ENCODE assay signal across 8 mouse cellular contexts in the genomic region with DNA sequence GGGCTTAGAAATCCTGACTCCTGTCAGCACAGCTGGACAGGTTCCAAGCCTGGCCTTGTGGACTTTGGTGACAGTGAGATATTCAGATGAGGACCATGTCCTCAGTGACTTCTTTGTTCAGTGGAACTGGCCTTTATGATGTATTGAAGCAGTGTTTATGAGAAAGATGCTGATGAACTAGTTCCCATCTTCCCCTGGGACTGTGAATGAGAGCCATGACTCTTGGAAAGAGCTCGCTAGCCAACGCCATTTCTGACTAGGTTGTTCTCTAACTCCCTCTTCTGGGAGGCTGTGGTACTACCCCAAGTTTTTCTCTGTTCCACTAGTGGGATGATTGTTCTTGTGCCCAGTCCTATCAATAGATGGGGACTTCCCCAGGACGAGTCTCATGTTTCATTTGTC. TPM values are rescaled to one million over a fixed set of nuclear protein-coding genes. Genes with fewer than 3 reads are reported as not detected.
A peak's percentile ranks its signal among the peaks of the same experiment; 100 is the strongest.
DNase-seq lines count a peak whose midpoint lies in the region; ATAC-seq and TF ChIP-seq lines count a peak whose summit lies in the region.

No protein-coding gene starts in this region.

- dilution Hi-C loops in CH12.LX (cut with MboI; ENCODE audit: extremely low pct_ligation_motif_present, extremely low pct_unique_long_range_greater_than_20kb, low sequenced_read_pairs), result no loop called here

- no peaks in the 10 kb centered on the region for H3K9me3 ChIP-seq in hindbrain, embryonic 11.5 days (ENCODE audit: control insufficient read depth, low read length)
- H3K9me3 ChIP-seq in hindbrain, embryonic 12.5 days (replicated peaks), result no peaks in the 10 kb centered on the region
- no peaks in the 10 kb centered on the region for H3K9me3 ChIP-seq in CH12.LX (replicated peaks; ENCODE audit: low read length)

- no peak overlapping the region for H3K27ac ChIP-seq in hindbrain, embryonic 11.5 days (ENCODE audit: low read depth, low read length)
- H3K27ac ChIP-seq in hindbrain, embryonic 12.5 days, result no peak overlapping the region
- H3K27ac ChIP-seq in CH12.LX (ENCODE audit: insufficient read depth, low read depth), result no peak overlapping the region
- peak overlapping the region; percentile 45; the same call in 1 of the 2 replicates for H3K27ac ChIP-seq in bone marrow, adult 2 months (ENCODE audit: control insufficient read depth, insufficient read depth, low read depth, low read length, poor library complexity)
- no peak overlapping the region for H3K27ac ChIP-seq in thymus, adult 2 months (ENCODE audit: control insufficient read depth, insufficient read depth, low read length)

- 11% methylated on average over 3 of the region's 3 CpGs for WGBS in hindbrain, embryonic 11.5 days
- WGBS in hindbrain, embryonic 12.5 days, result 5% methylated on average over 3 of the region's 3 CpGs
- WGBS in bone marrow, adult 2 months, result 23% methylated on average over 3 of the region's 3 CpGs
- WGBS in thymus, adult 2 months, result 29% methylated on average over 3 of the region's 3 CpGs

- peak; percentile 34; the same call in 1 of the 2 replicates for TF ChIP-seq EP300 in CH12.LX (IDR thresholded peaks at IDR 0.05; ENCODE audit: low read length)

- no peaks in the 10 kb centered on the region for H3K4me1 ChIP-seq in hindbrain, embryonic 11.5 days (replicated peaks; ENCODE audit: control insufficient read depth, insufficient read depth, low read length)
- H3K4me1 ChIP-seq in hindbrain, embryonic 12.5 days, result no peaks in the 10 kb centered on the region
- peaks cover 7 to 22% of the 10 kb centered on the region in 2 experiments for H3K4me1 ChIP-seq in CH12.LX (ENCODE audit: control insufficient read depth in 1 of 2, insufficient read depth in 2 of 2)
- H3K4me1 ChIP-seq in bone marrow, adult 2 months (ENCODE audit: control insufficient read depth, insufficient read depth, low read length), result no peaks in the 10 kb centered on the region
- H3K4me1 ChIP-seq in thymus, adult 2 months (replicated peaks; ENCODE audit: control insufficient read depth, insufficient read depth, low read length), result peaks cover 11% of the 10 kb centered on the region

- no peaks in the 10 kb centered on the region for H3K36me3 ChIP-seq in hindbrain, embryonic 11.5 days (ENCODE audit: control insufficient read depth, insufficient read depth, low read length)
- H3K36me3 ChIP-seq in hindbrain, embryonic 12.5 days, result no peaks in the 10 kb centered on the region
- no peaks in the 10 kb centered on the region for H3K36me3 ChIP-seq in CH12.LX (replicated peaks in 1 of 2; ENCODE audit: control insufficient read depth in 1 of 2, insufficient read depth in 1 of 2, low read length in 1 of 2)
- H3K36me3 ChIP-seq in thymus, adult 2 months (ENCODE audit: control insufficient read depth, insufficient read depth, low read length), result no peaks in the 10 kb centered on the region

- DNase-seq in hindbrain, embryonic 11.5 days (ENCODE audit: low spot score), result peak; percentile 70
- DNase-seq in CH12.LX (ENCODE audit: extremely low read depth), result peak; percentile 89
- peak; percentile 17 to 37 for DNase-seq in gastrocnemius, adult 8-10 months (ENCODE audit: low spot score in 2 of 2)
- peak; percentile 28 to 74 for DNase-seq in layer of hippocampus, adult 18-20 months (ENCODE audit: low spot score in 2 of 2)
- peak; percentile 59 for DNase-seq in lung, postnatal 25 days (ENCODE audit: low spot score)
- DNase-seq in thymus, adult 2 months, result peak; percentile 81

- TF ChIP-seq CTCF in CH12.LX (conservative IDR thresholded peaks at IDR 0.05 in 1 of 2, IDR thresholded peaks at IDR 0.05 in 1 of 2; ENCODE audit: low read depth in 2 of 2, low read length in 2 of 2), result peak; percentile 83 to 93
- 0 out of 2 replicates have a peak, but pooled peaks have one; percentile 24 for TF ChIP-seq CTCF in bone marrow, adult 2 months (IDR thresholded peaks at IDR 0.05; ENCODE audit: control insufficient read depth, insufficient read depth, low read length)
- TF ChIP-seq CTCF in thymus, adult 2 months (IDR thresholded peaks at IDR 0.05; ENCODE audit: borderline replicate concordance, control insufficient read depth, extremely low read depth, insufficient read depth, low read length, poor library complexity), result no peak

- H3K27me3 ChIP-seq in hindbrain, embryonic 11.5 days (ENCODE audit: control insufficient read depth, insufficient read depth, low read length), result no peaks in the 10 kb centered on the region
- no peaks in the 10 kb centered on the region for H3K27me3 ChIP-seq in hindbrain, embryonic 12.5 days
- H3K27me3 ChIP-seq in CH12.LX (replicated peaks), result peaks cover 4% of the 10 kb centered on the region
- H3K27me3 ChIP-seq in thymus, adult 2 months (ENCODE audit: control insufficient read depth, insufficient read depth, low read length), result no peaks in the 10 kb centered on the region

- TF ChIP-seq POLR2A in CH12.LX (IDR thresholded peaks at IDR 0.05; ENCODE audit: low read depth, low read length), result no peak
- TF ChIP-seq POLR2A in bone marrow, adult 2 months (IDR thresholded peaks at IDR 0.05; ENCODE audit: borderline replicate concordance, control insufficient read depth, low read depth, low read length), result no peak
- TF ChIP-seq POLR2A in thymus, adult 2 months (IDR thresholded peaks at IDR 0.05; ENCODE audit: control insufficient read depth, extremely low read depth, insufficient read depth, low read length, poor library complexity), result no peak

- H3K79me2 ChIP-seq in CH12.LX (replicated peaks; ENCODE audit: control insufficient read depth, extremely low read depth, insufficient read depth, poor library complexity, severe bottlenecking), result no peaks in the 10 kb centered on the region

- TF ChIP-seq RAD21 in CH12.LX (IDR thresholded peaks at IDR 0.05; ENCODE audit: low read depth, low read length), result peak; percentile 79

- in situ Hi-C loops in CH12.LX (cut with MboI; ENCODE audit: low pct_ligation_motif_present, low pct_unique_long_range_greater_than_20kb, low sequenced_read_pairs), result no loop called here

- H3K9ac ChIP-seq in hindbrain, embryonic 11.5 days (ENCODE audit: low read depth, low read length), result no peak overlapping the region
- no peak overlapping the region for H3K9ac ChIP-seq in hindbrain, embryonic 12.5 days
- H3K9ac ChIP-seq in CH12.LX (ENCODE audit: insufficient read depth, low read depth), result no peak overlapping the region

- ATAC-seq in hindbrain, embryonic 11.5 days (ENCODE audit: low FRiP score), result no peak
- ATAC-seq in hindbrain, embryonic 12.5 days (ENCODE audit: low FRiP score), result no peak

- H3K4me3 ChIP-seq in hindbrain, embryonic 11.5 days (ENCODE audit: low read depth, low read length), result no peak overlapping the region
- H3K4me3 ChIP-seq in hindbrain, embryonic 12.5 days, result no peak overlapping the region
- H3K4me3 ChIP-seq in CH12.LX (replicated peaks in 1 of 3; ENCODE audit: low read depth in 2 of 3, low read length in 2 of 3, poor library complexity in 1 of 3), result no peak overlapping the region
- H3K4me3 ChIP-seq in bone marrow, adult 2 months (replicated peaks; ENCODE audit: control insufficient read depth, low read depth, low read length), result no peak overlapping the region
- H3K4me3 ChIP-seq in thymus, adult 2 months (ENCODE audit: control insufficient read depth, insufficient read depth, low read length), result no peak overlapping the region

- H3K4me2 ChIP-seq in hindbrain, embryonic 11.5 days (replicated peaks; ENCODE audit: low read depth, low read length), result no peak overlapping the region
- H3K4me2 ChIP-seq in hindbrain, embryonic 12.5 days (replicated peaks), result no peak overlapping the region
- H3K4me2 ChIP-seq in CH12.LX (ENCODE audit: insufficient read depth, low read depth, poor library complexity, severe bottlenecking), result peak overlapping the region; percentile 63

TF ChIP-seq in CH12.LX, 34 proteins besides CTCF, POLR2A, EP300 and RAD21:
- TF ChIP-seq JUN (IDR thresholded peaks at IDR 0.05; ENCODE audit: insufficient read depth, low read depth, low read length) (no peak), SMC3 (IDR thresholded peaks at IDR 0.05; ENCODE audit: low read depth, low read length) (peak; percentile 77), IRF4 (IDR thresholded peaks at IDR 0.05; ENCODE audit: low read depth, low read length) (peak; percentile 29; the same call in 1 of the 2 replicates), MEF2A (IDR thresholded peaks at IDR 0.05; ENCODE audit: borderline replicate concordance, low read depth, low read length) (peak; percentile 56; the same call in 1 of the 2 replicates)

RNA-seq across cellular contexts. Expression of a gene that starts 57.7 kb away (rescaled TPM):
- polyA plus RNA-seq in hindbrain, embryonic 11.5 days (2014; fragmentation: Nextera tagmentation; extraction: Ambion mirVana), result not detected in 2 replicates
- polyA plus RNA-seq in hindbrain, embryonic 12.5 days (2016; fragmentation: Nextera tagmentation; extraction: Ambion mirVana), result not detected in 2 replicates
- total RNA-seq in CH12.LX (2012; rRNA removed) (not detected in 2 replicates), CH12.LX (2014; rRNA removed) (not detected in 2 replicates)
- not detected in 2 replicates for polyA plus RNA-seq in CH12.LX (2012; ENCODE audit: insufficient read length, low read depth)
- not detected in 2 replicates for polyA plus RNA-seq in bone marrow, adult 2 months (2011; ENCODE audit: insufficient read depth, insufficient read length, low replicate concordance, missing spikeins)
- not detected for total RNA-seq in gastrocnemius, adult 8-10 months (2022)
- total RNA-seq in layer of hippocampus, adult 18-20 months (2021), result not detected
- polyA plus RNA-seq in thymus, adult 2 months (2012; rRNA removed), result 0.19 TPM in 1 of 2 replicates, not detected in the other

Comparison
In these comparisons a context has a peak if more than half of its experiments do, and no peak if none do; other contexts are left out.
1. DNase-seq: peak in every context shown above with its lines; median percentile 89 in CH12.LX; 81 in thymus, adult 2 months; 70 in hindbrain, embryonic 11.5 days; 59 in lung, postnatal 25 days; 51 in layer of hippocampus, adult 18-20 months; 27 in gastrocnemius, adult 8-10 months.